Mouse (Mus musculus) liver, embryonic 14.5 days (tissue): ENCODE results near the gene Gm7138. TPM values are rescaled to one million over a fixed set of nuclear protein-coding genes. Genes with fewer than 3 reads are reported as not detected.
"Not testable (repeated sequence)": the region's sequence is repeated elsewhere in the genome, so short reads cannot be mapped to it uniquely, and the experiment has no call there.

ENCODE experiments used
- ATAC-seq: fragments of 200-750 bp; cut with Nextera tagmentation; 2 replicates; pipeline ENCODE4 v1.8.0; 2017; ENCODE audit warnings: moderate number of reproducible peaks, mild to moderate bottlenecking, moderate library complexity; ENCODE audit not compliant: insufficient read depth
- DNase-seq, 3 experiments: peaks; one replicate each; pipeline ENCODE4 v3.0.0-alpha.2; 2012 to 2013; ENCODE audit warnings: low read depth in 3 of 3, low spot score in 3 of 3
- H3K27ac ChIP-seq: fragments of 300-500 bp; sonication (generic); 2 replicates; pipeline ENCODE4 v1.5.1; 2014; ENCODE audit warnings: moderate library complexity, mild to moderate bottlenecking, control low read depth, inconsistent platforms
- H3K27me3 ChIP-seq: fragments of 300-500 bp; sonication (generic); 2 replicates; pipeline ENCODE4 v1.6.1; 2014; ENCODE audit warnings: mild to moderate bottlenecking, low read length, moderate library complexity; ENCODE audit not compliant: control insufficient read depth, insufficient read depth
- H3K36me3 ChIP-seq: fragments of 300-500 bp; sonication (generic); replicated peaks from 2 replicates; pipeline ENCODE4 v1.6.1; 2014; ENCODE audit warnings: low read depth; ENCODE audit not compliant: control insufficient read depth, insufficient read depth
- H3K4me1 ChIP-seq, 2 experiments: fragments of 200-500 bp in 1 of 2; fragments of 300-500 bp in 1 of 2; sonication (generic) in 1 of 2; replicated peaks; 2 replicates each; pipeline ENCODE4 v1.6.1; 2012 to 2014; ENCODE audit warnings: antibody characterized with exemption in 1 of 2, inconsistent platforms in 1 of 2, low read length in 1 of 2; ENCODE audit not compliant: control insufficient read depth in 2 of 2, insufficient read depth in 2 of 2
- H3K4me2 ChIP-seq: fragments of 300-500 bp; sonication (generic); 2 replicates; pipeline ENCODE4 v1.6.1; 2014; ENCODE audit warnings: low read depth, mild to moderate bottlenecking, control low read depth, moderate library complexity
- H3K4me3 ChIP-seq, 2 experiments: fragments of 200-500 bp in 1 of 2; fragments of 300-500 bp in 1 of 2; sonication (generic) in 1 of 2; 2 replicates each; pipeline ENCODE4 v1.5.1; 2012 to 2014; ENCODE audit warnings: low read depth in 2 of 2, low read length in 2 of 2, mild to moderate bottlenecking in 2 of 2, control low read depth in 1 of 2, inconsistent platforms in 1 of 2, moderate library complexity in 1 of 2; ENCODE audit not compliant: insufficient read depth in 1 of 2
- H3K9ac ChIP-seq: fragments of 300-500 bp; sonication (generic); replicated peaks from 2 replicates; pipeline ENCODE4 v1.6.1; 2014; ENCODE audit warnings: mild to moderate bottlenecking, control low read depth, moderate library complexity
- H3K9me3 ChIP-seq: fragments of 300-500 bp; sonication (generic); 2 replicates; pipeline ENCODE4 v1.6.1; 2016; ENCODE audit warnings: low read length, mixed read lengths; ENCODE audit not compliant: control insufficient read depth
- CTCF ChIP-seq: IDR thresholded peaks from 2 replicates; pipeline ENCODE4 v1.5.1; 2016; ENCODE audit warnings: antibody characterized with exemption, low read depth, control low read depth
- EP300 ChIP-seq: IDR thresholded peaks from 2 replicates; pipeline ENCODE4 v1.6.1; 2016; ENCODE audit warnings: antibody characterized with exemption, low read depth
- WGBS: fragments of 180-500 bp; shearing (Covaris S2); extraction: QIAGEN DNeasy Blood & Tissue Kit; methylation state at CpG from one replicate; pipeline ENCODE4 v1.1.7; 2014; ENCODE audit not compliant: insufficient replicate concordance; 5-methylcytosine and 5-hydroxymethylcytosine counted together
- polyA plus RNA-seq, 2 experiments: library from polyadenylated mRNA; depleted of rRNA in 1 of 2; stranded (reverse) in 1 of 2; unstranded in 1 of 2; fragments of >200 nt; fragmentation: Nextera tagmentation in 1 of 2; extraction: Ambion mirVana in 1 of 2; gene quantifications; 2 replicates each; pipeline versions ENCODE4 v1.2.1 to v1.2.3; 2012 to 2014

Gene Gm7138
- polyA plus RNA-seq, 2 experiments = not detected

DNA sequence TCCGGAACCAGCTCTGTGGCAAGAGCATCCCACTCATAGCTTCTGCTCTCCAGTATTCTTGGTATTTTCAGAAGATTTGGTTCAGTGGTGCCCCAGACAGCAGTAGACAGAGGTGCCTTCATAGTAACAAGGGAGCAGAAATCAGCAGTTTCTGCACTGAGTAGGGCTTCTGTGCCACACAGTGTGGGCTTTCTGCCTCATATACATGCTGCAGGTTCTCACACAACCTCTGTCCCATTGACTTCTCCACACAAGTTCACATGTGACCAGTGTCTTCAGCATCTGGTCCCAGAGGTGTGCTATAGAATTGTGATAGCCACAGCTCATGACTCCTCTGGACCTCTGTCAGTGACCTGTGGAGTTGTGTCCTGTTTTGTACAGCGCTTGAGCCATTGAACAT is 11.9 kb upstream of the Gm7138 start:
- H3K9me3 ChIP-seq = no peaks in the 10 kb centered on the region

DNA sequence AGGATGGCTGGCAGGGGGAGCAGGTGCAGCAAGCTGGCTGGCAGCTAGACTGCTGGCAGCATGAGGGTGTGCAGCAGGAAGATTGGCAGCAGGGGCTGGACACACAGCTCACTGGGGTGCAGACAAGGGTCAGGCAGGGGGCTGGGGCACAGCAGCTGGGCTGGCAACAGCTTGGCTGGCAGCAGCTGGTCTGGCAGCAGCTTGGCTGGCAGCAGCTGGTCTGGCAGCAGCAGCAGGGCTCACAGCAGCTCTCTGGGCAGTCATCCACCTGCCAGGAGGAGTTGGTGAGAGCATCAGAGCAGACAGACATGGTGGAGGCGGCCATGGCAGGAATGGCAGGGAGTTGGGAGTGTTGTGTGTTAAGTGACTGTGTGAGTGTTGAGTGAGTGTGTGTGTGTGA is 11.1 kb upstream of the Gm7138 start, which contains the start of gene Gm7137:
Gene Gm7137 (minus strand): TSS at position 325 of the 400 bp plus-strand sequence.
- not testable (repeated sequence) for H3K4me2 ChIP-seq, H3K4me1 ChIP-seq, H3K27ac ChIP-seq, H3K4me3 ChIP-seq, ATAC-seq, H3K9me3 ChIP-seq, H3K9ac ChIP-seq, DNase-seq, H3K36me3 ChIP-seq, H3K27me3 ChIP-seq
- WGBS = no CpG with 5 or more reads among the region's 1 CpGs

More for the DNA sequence above, 11.9 kb upstream of the Gm7138 start:
- H3K27me3 ChIP-seq = no peaks in the 10 kb centered on the region
- no peak overlapping the region for H3K9ac ChIP-seq
- ATAC-seq (no peak), DNase-seq (no peak)
- H3K4me3 ChIP-seq = no peak overlapping the region
- no peaks in the 10 kb centered on the region for H3K4me1 ChIP-seq
- H3K27ac ChIP-seq = no peak overlapping the region
- H3K4me2 ChIP-seq = no peak overlapping the region
- no peaks in the 10 kb centered on the region for H3K36me3 ChIP-seq
- 52% methylated on average over 2 of the region's 2 CpGs for WGBS
- TF ChIP-seq CTCF (no peak), EP300 (no peak)

- not testable (repeated sequence) for H3K27me3 ChIP-seq, ATAC-seq, H3K9me3 ChIP-seq, H3K4me3 ChIP-seq, H3K4me2 ChIP-seq, H3K4me1 ChIP-seq, H3K36me3 ChIP-seq, DNase-seq, H3K27ac ChIP-seq, H3K9ac ChIP-seq
- 50% methylated on average over 1 of the region's 3 CpGs for WGBS
Observed at GRCm38 (mm10) chr10:77783396-77783795, 6.7 kb upstream of the Gm7138 start.

GRCm38 (mm10) chr10:77782442-77782841 is 5.7 kb upstream of the Gm7138 start, which contains the start of gene Gm3250:
TSS of gene Gm3250 (minus strand) at chr10:77782542.
- ATAC-seq, H3K27ac ChIP-seq, H3K4me1 ChIP-seq, H3K4me2 ChIP-seq, H3K27me3 ChIP-seq, H3K36me3 ChIP-seq, DNase-seq, H3K4me3 ChIP-seq, H3K9ac ChIP-seq, H3K9me3 ChIP-seq: not testable (repeated sequence)
- WGBS = 50% methylated on average over 1 of the region's 1 CpGs

DNA sequence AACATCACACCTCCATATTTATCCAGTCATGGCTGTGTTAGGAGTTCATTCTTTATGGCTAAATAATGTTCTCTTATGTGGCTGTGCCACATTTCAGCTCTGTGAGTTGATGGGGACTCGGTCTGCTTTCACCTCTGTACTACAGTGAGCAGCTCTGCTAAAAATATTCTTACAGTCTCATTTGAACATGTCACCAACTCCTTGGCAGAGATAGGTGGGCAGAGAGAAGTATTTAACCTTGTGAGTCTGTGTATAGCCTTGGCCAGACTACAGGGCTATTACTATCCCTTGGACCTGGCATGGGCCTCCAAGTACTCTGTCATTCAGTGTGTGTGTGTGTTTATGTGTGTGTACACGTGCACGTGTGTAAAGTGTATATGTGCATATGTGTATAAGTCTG is 4.6 kb downstream of the Gm7138 start:
- WGBS = 22% methylated on average over 1 of the region's 3 CpGs
- H3K4me1 ChIP-seq, DNase-seq, H3K4me3 ChIP-seq, ATAC-seq, H3K36me3 ChIP-seq, H3K4me2 ChIP-seq, H3K9me3 ChIP-seq, H3K27ac ChIP-seq, H3K9ac ChIP-seq, H3K27me3 ChIP-seq: not testable (repeated sequence)

GRCm38 (mm10) chr10:77771225-77771624 is 5.5 kb downstream of the Gm7138 start, which contains the start of gene Gm3238:
TSS of gene Gm3238 (minus strand) at chr10:77771325.
- H3K27me3 ChIP-seq, H3K9me3 ChIP-seq, H3K27ac ChIP-seq, H3K4me3 ChIP-seq, ATAC-seq, H3K9ac ChIP-seq, H3K4me1 ChIP-seq, H3K4me2 ChIP-seq, H3K36me3 ChIP-seq, DNase-seq: not testable (repeated sequence)
- WGBS = 20% methylated on average over 1 of the region's 1 CpGs
